Mouse (Mus musculus): ENCODE results near the gene Map2k6. TPM values are rescaled to one million over a fixed set of nuclear protein-coding genes. Genes with fewer than 3 reads are reported as not detected.

The Map2k6 gene
- polyA plus RNA-seq, 1 experiment from 2014 or later, result 25.9 TPM

- H3K36me3 ChIP-seq, result no peaks in the 10 kb centered on the region
- peaks cover 28% of the 10 kb centered on the region for H3K27me3 ChIP-seq (replicated peaks)
- peaks cover 40% of the 10 kb centered on the region for H3K4me1 ChIP-seq
- no peak overlapping the region for H3K9ac ChIP-seq
- ATAC-seq (ENCODE audit: low FRiP score, low read depth), result peak; percentile 83
- under 1% methylated on average over 6 of the region's 6 CpGs for WGBS
- H3K4me3 ChIP-seq, result no peak overlapping the region
- no peak overlapping the region for H3K27ac ChIP-seq
- peak overlapping the region; percentile 50 for H3K4me2 ChIP-seq (replicated peaks)
- H3K9me3 ChIP-seq, result no peaks in the 10 kb centered on the region
Observed at GRCm38 (mm10) chr11:110478978-110479384, 80.1 kb downstream of the Map2k6 start.

GRCm38 (mm10) chr11:110481406-110481805 lies 82.5 kb downstream of the Map2k6 start:
- no peaks in the 10 kb centered on the region for H3K9me3 ChIP-seq
- no peak for ATAC-seq (ENCODE audit: low FRiP score, low read depth)
- no peaks in the 10 kb centered on the region for H3K36me3 ChIP-seq
- no peak overlapping the region for H3K27ac ChIP-seq
- no peak overlapping the region for H3K4me3 ChIP-seq
- H3K4me1 ChIP-seq, result peaks cover 39% of the 10 kb centered on the region
- peaks cover 28% of the 10 kb centered on the region for H3K27me3 ChIP-seq (replicated peaks)
- no peak overlapping the region for H3K4me2 ChIP-seq (replicated peaks)
- 48% methylated on average over 2 of the region's 2 CpGs for WGBS
- no peak overlapping the region for H3K9ac ChIP-seq

GRCm38 (mm10) chr11:110482176-110482575 lies 83.3 kb downstream of the Map2k6 start:
- no peak overlapping the region for H3K4me2 ChIP-seq (replicated peaks)
- no peak for ATAC-seq (ENCODE audit: low FRiP score, low read depth)
- H3K9ac ChIP-seq, result no peak overlapping the region
- H3K4me3 ChIP-seq, result no peak overlapping the region
- H3K36me3 ChIP-seq, result no peaks in the 10 kb centered on the region
- peaks cover 31% of the 10 kb centered on the region for H3K4me1 ChIP-seq
- H3K9me3 ChIP-seq, result no peaks in the 10 kb centered on the region
- no peak overlapping the region for H3K27ac ChIP-seq
- H3K27me3 ChIP-seq (replicated peaks), result peaks cover 26% of the 10 kb centered on the region
- 86% methylated on average over 8 of the region's 8 CpGs for WGBS

DNA sequence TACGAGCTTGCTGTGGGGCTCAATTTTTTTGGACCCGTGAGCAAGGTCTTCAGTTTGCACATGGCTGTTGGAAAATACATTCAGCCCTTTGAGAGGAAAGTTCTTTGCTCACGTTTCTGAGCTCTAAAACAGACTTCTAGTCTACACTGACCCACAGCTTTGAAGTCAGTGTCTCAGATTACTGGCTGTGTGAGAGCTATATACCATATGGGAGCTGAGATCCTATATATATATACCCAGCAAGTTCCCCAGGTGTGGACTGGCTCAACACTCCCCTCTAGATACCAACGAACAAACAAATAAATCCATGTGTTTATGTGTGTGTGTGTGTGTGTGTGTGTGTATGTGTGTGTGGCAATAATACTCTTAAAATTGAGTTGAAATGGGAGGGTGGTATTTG lies 83.7 kb downstream of the Map2k6 start:
- peaks cover 27% of the 10 kb centered on the region for H3K4me1 ChIP-seq
- peaks cover 21% of the 10 kb centered on the region for H3K27me3 ChIP-seq (replicated peaks)
- H3K4me3 ChIP-seq, result no peak overlapping the region
- H3K27ac ChIP-seq, result no peak overlapping the region
- 69% methylated on average over 4 of the region's 4 CpGs for WGBS
- H3K9ac ChIP-seq, result no peak overlapping the region
- H3K36me3 ChIP-seq, result no peaks in the 10 kb centered on the region
- no peaks in the 10 kb centered on the region for H3K9me3 ChIP-seq
- no peak for ATAC-seq (ENCODE audit: low FRiP score, low read depth)
- H3K4me2 ChIP-seq (replicated peaks), result no peak overlapping the region

- no peak for ATAC-seq (ENCODE audit: low FRiP score, low read depth)
- Histone ChIP-seq H3K4me1 (peaks cover 22% of the 10 kb centered on the region), H3K4me3 (no peak overlapping the region), H3K27ac (no peak overlapping the region), H3K27me3 (replicated peaks) (peaks cover 18% of the 10 kb centered on the region), H3K36me3 (no peaks in the 10 kb centered on the region), H3K9me3 (no peaks in the 10 kb centered on the region), H3K9ac (no peak overlapping the region), H3K4me2 (replicated peaks) (no peak overlapping the region)
- WGBS, result 19% methylated on average over 6 of the region's 6 CpGs
Observed at GRCm38 (mm10) chr11:110483165-110483564, 84.2 kb downstream of the Map2k6 start.

DNA sequence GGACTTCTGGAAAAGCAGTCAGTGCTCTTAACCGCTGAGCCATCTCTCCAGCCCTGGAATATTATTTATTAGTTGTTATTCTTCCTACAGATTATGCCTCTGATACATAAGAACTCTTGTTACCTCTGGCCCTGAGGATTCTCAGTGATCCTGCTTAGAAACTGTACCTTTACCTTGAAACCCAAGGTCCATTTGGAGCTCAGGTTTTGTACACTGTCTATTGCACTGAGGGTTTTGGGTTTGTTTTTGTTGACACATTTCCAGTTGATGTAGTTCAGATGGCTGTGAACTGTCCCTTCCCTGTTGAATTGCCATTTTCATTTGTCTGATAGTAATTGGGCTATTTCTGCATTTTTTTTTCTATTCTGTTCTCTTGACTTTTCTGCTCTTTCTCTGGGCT lies 85.5 kb downstream of the Map2k6 start:
- Histone ChIP-seq H3K4me2 (replicated peaks) (no peak overlapping the region), H3K27ac (no peak overlapping the region)
- 96% methylated on average over 1 of the region's 1 CpGs for WGBS

DNA sequence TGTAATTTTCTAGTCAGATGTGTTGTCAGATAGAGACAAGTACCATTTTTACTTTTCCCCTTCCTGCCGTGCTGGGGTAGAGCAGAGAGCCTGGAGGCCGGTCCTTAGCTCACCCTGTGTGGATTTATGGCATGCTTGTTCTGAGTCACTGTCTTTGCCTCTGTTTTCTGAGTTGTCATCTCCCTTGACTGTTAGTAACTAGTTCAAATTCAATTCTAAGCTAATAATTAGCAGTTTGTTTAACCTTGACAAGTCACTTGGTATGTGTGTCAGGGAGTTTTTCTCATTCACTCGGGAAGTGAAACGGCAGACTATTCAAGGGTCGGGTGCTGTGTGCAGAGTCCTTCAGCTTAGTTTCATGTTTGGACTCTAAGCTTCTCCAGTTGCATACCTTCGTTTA lies 86.2 kb downstream of the Map2k6 start:
- H3K36me3 ChIP-seq, result no peaks in the 10 kb centered on the region
- no peak overlapping the region for H3K4me2 ChIP-seq (replicated peaks)
- no peak overlapping the region for H3K27ac ChIP-seq
- H3K9me3 ChIP-seq, result no peaks in the 10 kb centered on the region
- WGBS, result 91% methylated on average over 6 of the region's 6 CpGs
- no peak for ATAC-seq (ENCODE audit: low FRiP score, low read depth)
- peaks cover 13% of the 10 kb centered on the region for H3K27me3 ChIP-seq (replicated peaks)
- H3K9ac ChIP-seq, result no peak overlapping the region
- H3K4me1 ChIP-seq, result peaks cover 5% of the 10 kb centered on the region
- H3K4me3 ChIP-seq, result no peak overlapping the region

More for the DNA sequence above, 85.5 kb downstream of the Map2k6 start:
- H3K27me3 ChIP-seq (replicated peaks), result peaks cover 18% of the 10 kb centered on the region
- no peak for ATAC-seq (ENCODE audit: low FRiP score, low read depth)
- H3K36me3 ChIP-seq, result no peaks in the 10 kb centered on the region
- no peak overlapping the region for H3K9ac ChIP-seq
- no peak overlapping the region for H3K4me3 ChIP-seq
- H3K9me3 ChIP-seq, result no peaks in the 10 kb centered on the region
- peaks cover 12% of the 10 kb centered on the region for H3K4me1 ChIP-seq

- Histone ChIP-seq H3K36me3 (peaks cover 10% of the 10 kb centered on the region), H3K9me3 (0 out of 2 replicates have a peak, but pooled peaks cover 4% of the 10 kb centered on the region), H3K9ac (no peak overlapping the region), H3K27ac (no peak overlapping the region), H3K4me2 (replicated peaks) (no peak overlapping the region), H3K4me1 (no peaks in the 10 kb centered on the region), H3K4me3 (no peak overlapping the region), H3K27me3 (replicated peaks) (no peaks in the 10 kb centered on the region)
- no peak for ATAC-seq (ENCODE audit: low FRiP score, low read depth)
- 97% methylated on average over 6 of the region's 6 CpGs for WGBS
Observed at GRCm38 (mm10) chr11:110487796-110488195, 88.9 kb downstream of the Map2k6 start.

- H3K4me3 ChIP-seq, result no peak overlapping the region
- no peak for ATAC-seq (ENCODE audit: low FRiP score, low read depth)
- H3K27me3 ChIP-seq (replicated peaks), result no peaks in the 10 kb centered on the region
- no peak overlapping the region for H3K9ac ChIP-seq
- peaks cover 15% of the 10 kb centered on the region for H3K36me3 ChIP-seq
- 95% methylated on average over 7 of the region's 7 CpGs for WGBS
- H3K4me2 ChIP-seq (replicated peaks), result no peak overlapping the region
- no peaks in the 10 kb centered on the region for H3K4me1 ChIP-seq
- H3K9me3 ChIP-seq, result 0 out of 2 replicates have a peak, but pooled peaks cover 4% of the 10 kb centered on the region
- no peak overlapping the region for H3K27ac ChIP-seq
Observed at GRCm38 (mm10) chr11:110488301-110488700, 89.4 kb downstream of the Map2k6 start.

DNA sequence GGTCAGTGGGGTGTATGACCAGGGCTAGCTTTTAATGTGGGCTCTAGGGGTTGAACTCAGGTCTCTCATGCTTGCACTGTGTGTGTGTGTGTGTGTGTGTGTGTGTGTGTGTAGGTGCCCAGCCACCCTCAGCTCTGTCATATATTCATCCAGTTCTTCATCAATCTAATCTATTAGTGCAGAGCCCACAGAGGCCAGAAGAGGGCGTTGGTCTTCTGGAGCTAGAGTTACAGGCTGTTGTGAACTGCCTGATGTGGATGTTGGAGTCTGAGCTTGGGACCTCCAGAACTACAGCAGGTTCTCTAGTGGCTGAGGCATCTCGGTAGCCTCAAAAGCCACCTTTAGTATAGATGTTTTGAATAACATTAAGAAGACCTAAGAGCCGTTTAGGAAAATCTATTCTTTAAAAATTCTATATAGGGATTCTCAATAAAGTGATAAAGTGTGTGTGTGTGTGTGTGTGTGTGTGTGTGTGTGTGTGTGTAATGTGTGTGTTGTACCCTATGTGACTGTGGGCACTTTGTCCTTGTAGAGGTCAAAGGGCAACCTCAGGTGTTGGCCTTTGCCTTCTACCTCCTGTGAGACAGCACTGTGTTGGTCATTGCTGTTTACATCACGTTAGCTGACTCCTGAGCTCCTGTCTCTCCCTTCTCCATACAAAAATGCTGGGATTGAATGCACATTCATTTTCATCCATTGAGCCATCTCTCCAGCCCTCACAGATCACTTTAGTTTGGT lies 96.6 kb downstream of the Map2k6 start:
- no peak overlapping the region for H3K9ac ChIP-seq
- peaks cover 26% of the 10 kb centered on the region for H3K36me3 ChIP-seq
- no peak overlapping the region for H3K4me2 ChIP-seq (replicated peaks)
- 77% methylated on average over 4 of the region's 4 CpGs for WGBS
- no peak overlapping the region for H3K27ac ChIP-seq
- no peak overlapping the region for H3K4me3 ChIP-seq
- H3K27me3 ChIP-seq (replicated peaks), result no peaks in the 10 kb centered on the region
- 0 out of 2 replicates have a peak, but pooled peaks cover 4% of the 10 kb centered on the region for H3K9me3 ChIP-seq
- ATAC-seq (ENCODE audit: low FRiP score, low read depth), result no peak
- no peaks in the 10 kb centered on the region for H3K4me1 ChIP-seq

GRCm38 (mm10) chr11:110496061-110496446 lies 97.1 kb downstream of the Map2k6 start:
- peaks cover 29% of the 10 kb centered on the region for H3K36me3 ChIP-seq

DNA sequence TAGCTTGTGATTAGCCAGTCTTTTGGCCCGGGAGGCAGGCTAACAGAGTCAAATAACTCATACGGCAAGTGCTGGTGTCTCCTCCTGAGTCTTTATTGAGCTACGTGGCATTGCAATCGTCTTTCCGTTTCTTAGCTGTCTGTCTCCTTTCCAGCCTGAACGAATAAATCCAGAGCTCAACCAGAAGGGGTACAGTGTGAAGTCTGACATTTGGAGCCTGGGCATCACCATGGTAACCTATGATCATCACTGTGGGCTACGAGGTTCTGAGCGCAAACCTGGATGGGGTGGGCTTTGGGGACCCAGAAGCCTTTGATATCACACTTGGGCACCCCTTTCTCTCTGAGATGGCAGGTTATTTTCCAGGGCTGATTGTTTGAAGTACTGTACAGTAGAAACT lies 98.8 kb downstream of the Map2k6 start:
- H3K9me3 ChIP-seq, result no peaks in the 10 kb centered on the region
- peaks cover 26% of the 10 kb centered on the region for H3K36me3 ChIP-seq
- no peak overlapping the region for H3K4me3 ChIP-seq
- H3K9ac ChIP-seq, result no peak overlapping the region
- WGBS, result 73% methylated on average over 8 of the region's 8 CpGs
- H3K27me3 ChIP-seq (replicated peaks), result no peaks in the 10 kb centered on the region
- no peak for ATAC-seq (ENCODE audit: low FRiP score, low read depth)
- no peaks in the 10 kb centered on the region for H3K4me1 ChIP-seq
- H3K27ac ChIP-seq, result no peak overlapping the region
- H3K4me2 ChIP-seq (replicated peaks), result no peak overlapping the region

More at GRCm38 (mm10) chr11:110496061-110496446, 97.1 kb downstream of the Map2k6 start:
- Histone ChIP-seq H3K4me1 (no peaks in the 10 kb centered on the region), H3K9ac (no peak overlapping the region), H3K9me3 (0 out of 2 replicates have a peak, but pooled peaks cover 4% of the 10 kb centered on the region), H3K27me3 (replicated peaks) (no peaks in the 10 kb centered on the region), H3K4me3 (no peak overlapping the region), H3K4me2 (replicated peaks) (no peak overlapping the region), H3K27ac (no peak overlapping the region)
- ATAC-seq (ENCODE audit: low FRiP score, low read depth), result no peak
- 61% methylated on average over 12 of the region's 12 CpGs for WGBS
